Mouse (Mus musculus): Measurements from ENCODE around the gene Qtrt2. TPM values are rescaled to one million over a fixed set of nuclear protein-coding genes. Genes with fewer than 3 reads are reported as not detected.

Qtrt2 gene
- polyA plus RNA-seq, 1 experiment = 24.0 TPM

DNA sequence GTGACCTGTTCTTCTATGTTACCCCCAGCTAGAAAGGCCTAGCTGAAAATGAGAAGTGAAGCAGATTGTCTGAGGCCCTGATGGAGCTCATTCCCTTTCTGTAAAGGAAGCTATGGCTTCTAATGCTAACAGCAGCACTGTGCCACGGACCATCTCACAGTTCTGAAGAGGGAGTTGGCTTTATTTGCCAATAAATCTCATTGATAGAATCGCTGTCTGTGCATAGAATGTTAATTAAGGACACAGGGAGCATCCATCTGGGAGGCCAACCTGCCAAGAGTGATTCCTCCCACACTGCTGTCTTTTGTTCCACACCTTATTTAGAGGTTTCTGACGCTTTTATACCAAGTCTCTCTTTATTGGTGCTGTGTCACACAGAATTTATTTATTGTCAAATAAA, 4.9 kb upstream of the Qtrt2 start:
- H3K27ac ChIP-seq (ENCODE audit: insufficient read depth, low read length) = no peak overlapping the region
- no peak overlapping the region for H3K4me3 ChIP-seq (ENCODE audit: insufficient read depth, low read length)
- H3K4me1 ChIP-seq (ENCODE audit: control insufficient read depth, insufficient read depth, low read length) = no peaks in the 10 kb centered on the region
- TF ChIP-seq CTCF (IDR thresholded peaks at IDR 0.05; ENCODE audit: borderline replicate concordance, insufficient read depth, low read length) (no peak), POLR2A (IDR thresholded peaks at IDR 0.05; ENCODE audit: low read depth, low read length) (no peak)

DNA sequence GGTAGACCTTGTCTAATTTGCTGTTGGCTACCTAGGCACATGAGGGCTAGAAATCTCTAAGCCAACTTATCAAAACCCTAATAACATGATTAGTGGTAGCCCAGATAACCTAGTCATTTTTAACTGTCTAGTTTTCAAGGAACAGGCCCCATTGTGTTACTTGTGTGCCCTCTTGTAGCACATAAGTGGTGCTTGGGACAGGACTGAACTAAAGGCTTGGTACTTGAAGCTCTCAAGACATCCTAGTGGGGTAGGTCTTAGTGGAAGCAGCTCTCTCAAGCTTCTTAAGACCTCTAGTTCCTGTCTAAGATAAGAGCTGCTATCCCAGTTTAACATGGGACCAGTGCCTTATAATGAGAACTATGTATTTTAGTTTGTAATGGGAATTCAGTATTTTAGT, 4.0 kb upstream of the Qtrt2 start:
- no peak for TF ChIP-seq CTCF (IDR thresholded peaks at IDR 0.05; ENCODE audit: borderline replicate concordance, insufficient read depth, low read length)
- TF ChIP-seq POLR2A (IDR thresholded peaks at IDR 0.05; ENCODE audit: low read depth, low read length) = no peak
- H3K27ac ChIP-seq (ENCODE audit: insufficient read depth, low read length) = no peak overlapping the region
- no peak overlapping the region for H3K4me3 ChIP-seq (ENCODE audit: insufficient read depth, low read length)
- H3K4me1 ChIP-seq (ENCODE audit: control insufficient read depth, insufficient read depth, low read length) = no peaks in the 10 kb centered on the region

DNA sequence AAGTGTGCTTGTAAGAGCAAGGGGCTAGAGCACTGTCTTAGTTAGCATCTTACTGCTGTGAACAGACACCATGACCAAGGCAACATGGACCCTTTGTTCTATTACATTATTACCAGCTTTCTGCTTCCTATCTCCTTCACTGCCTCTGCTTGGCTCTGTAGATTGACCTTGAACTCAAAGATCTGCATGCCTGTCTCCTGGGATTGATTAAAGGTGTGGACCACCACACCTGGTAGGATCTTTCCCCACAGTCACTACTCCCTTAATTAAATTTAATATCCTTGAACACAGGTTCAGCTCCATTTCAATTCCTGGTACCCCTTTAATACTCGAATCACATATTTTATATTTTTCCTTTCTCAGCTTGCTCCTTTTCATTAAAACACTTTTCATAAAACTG, 763 bp downstream of the Qtrt2 start:
- Histone ChIP-seq H3K4me3 (ENCODE audit: insufficient read depth, low read length) (no peak overlapping the region), H3K27ac (ENCODE audit: insufficient read depth, low read length) (no peak overlapping the region), H3K4me1 (ENCODE audit: control insufficient read depth, insufficient read depth, low read length) (no peaks in the 10 kb centered on the region)
- TF ChIP-seq POLR2A (IDR thresholded peaks at IDR 0.05; ENCODE audit: low read depth, low read length) (no peak), CTCF (IDR thresholded peaks at IDR 0.05; ENCODE audit: borderline replicate concordance, insufficient read depth, low read length) (no peak)

DNA sequence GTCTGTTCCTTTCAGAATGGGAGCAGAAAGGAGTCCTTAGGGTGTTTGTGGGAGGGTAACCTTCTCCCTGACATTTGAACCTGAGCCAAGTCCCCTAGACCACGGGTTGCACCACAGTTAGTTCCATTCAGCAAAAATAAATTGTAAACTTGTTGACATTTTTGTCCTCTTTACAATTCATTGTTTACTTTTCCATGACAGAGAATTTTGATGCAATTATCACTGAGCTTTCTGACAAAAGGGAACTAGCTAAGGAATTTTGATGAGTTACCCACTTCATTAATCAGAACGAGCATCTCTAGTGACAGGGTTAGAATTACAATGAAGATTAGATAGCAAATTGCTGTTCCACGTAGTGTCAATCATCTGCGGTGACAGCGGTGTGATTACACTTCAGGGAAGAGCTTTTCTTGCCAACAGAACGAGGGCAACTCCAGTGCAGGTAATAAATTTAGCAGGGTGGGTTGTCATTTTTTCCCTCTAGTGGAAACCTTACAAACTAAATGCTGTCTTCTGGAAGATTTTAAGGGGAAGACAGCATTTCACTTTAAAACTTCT, 1.5 kb downstream of the Qtrt2 start:
- TF ChIP-seq POLR2A (IDR thresholded peaks at IDR 0.05; ENCODE audit: low read depth, low read length) (no peak), CTCF (IDR thresholded peaks at IDR 0.05; ENCODE audit: borderline replicate concordance, insufficient read depth, low read length) (no peak)
- H3K27ac ChIP-seq (ENCODE audit: insufficient read depth, low read length) = no peak overlapping the region
- no peak overlapping the region for H3K4me3 ChIP-seq (ENCODE audit: insufficient read depth, low read length)
- H3K4me1 ChIP-seq (ENCODE audit: control insufficient read depth, insufficient read depth, low read length) = no peaks in the 10 kb centered on the region

DNA sequence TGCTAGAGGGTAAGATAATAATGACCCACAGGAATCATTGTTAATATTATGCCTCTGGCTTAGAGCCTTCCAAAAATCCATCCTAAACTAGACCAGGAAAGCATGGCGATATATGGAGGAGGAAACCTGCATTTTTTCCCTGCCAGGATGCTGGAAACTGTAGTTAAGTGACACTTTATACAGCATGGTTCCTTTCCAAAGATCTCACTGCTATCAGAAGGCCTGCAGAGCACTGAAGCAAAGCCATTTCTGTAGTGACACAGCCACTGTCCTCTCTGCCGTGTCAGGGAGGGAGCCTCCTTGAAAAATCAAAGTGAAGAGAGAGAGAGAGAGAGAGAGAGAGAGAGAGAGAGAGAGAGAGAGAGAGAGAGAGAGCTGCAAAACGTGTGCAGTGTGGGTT, 4.0 kb downstream of the Qtrt2 start:
- Histone ChIP-seq H3K4me3 (ENCODE audit: insufficient read depth, low read length) (no peak overlapping the region), H3K4me1 (ENCODE audit: control insufficient read depth, insufficient read depth, low read length) (no peaks in the 10 kb centered on the region), H3K27ac (ENCODE audit: insufficient read depth, low read length) (no peak overlapping the region)
- TF ChIP-seq POLR2A (IDR thresholded peaks at IDR 0.05; ENCODE audit: low read depth, low read length) = no peak
- TF ChIP-seq CTCF (IDR thresholded peaks at IDR 0.05; ENCODE audit: borderline replicate concordance, insufficient read depth, low read length) = no peak

DNA sequence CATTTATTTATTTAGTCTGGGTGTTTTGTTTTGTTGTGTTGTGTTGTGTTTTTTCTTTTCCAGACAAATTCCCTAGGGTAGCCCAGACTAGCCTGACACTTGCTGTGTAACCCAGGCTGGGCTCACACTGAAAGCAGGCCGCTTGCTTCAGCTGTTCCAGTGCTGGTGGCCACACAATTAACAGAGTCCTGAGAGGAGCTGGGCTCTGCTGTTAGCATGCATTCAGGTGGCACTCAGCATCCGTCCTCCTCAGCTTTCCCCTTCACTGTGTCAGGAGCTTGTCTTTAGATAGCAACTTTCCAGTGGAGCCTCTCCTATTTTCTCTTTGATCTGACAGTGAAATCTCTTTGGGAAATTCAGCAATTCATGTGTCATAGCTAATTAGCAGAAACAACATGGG, 4.6 kb downstream of the Qtrt2 start:
- H3K4me1 ChIP-seq (ENCODE audit: control insufficient read depth, insufficient read depth, low read length) = no peaks in the 10 kb centered on the region
- TF ChIP-seq CTCF (IDR thresholded peaks at IDR 0.05; ENCODE audit: borderline replicate concordance, insufficient read depth, low read length) (no peak), POLR2A (IDR thresholded peaks at IDR 0.05; ENCODE audit: low read depth, low read length) (no peak)
- no peak overlapping the region for H3K4me3 ChIP-seq (ENCODE audit: insufficient read depth, low read length)
- H3K27ac ChIP-seq (ENCODE audit: insufficient read depth, low read length) = no peak overlapping the region

DNA sequence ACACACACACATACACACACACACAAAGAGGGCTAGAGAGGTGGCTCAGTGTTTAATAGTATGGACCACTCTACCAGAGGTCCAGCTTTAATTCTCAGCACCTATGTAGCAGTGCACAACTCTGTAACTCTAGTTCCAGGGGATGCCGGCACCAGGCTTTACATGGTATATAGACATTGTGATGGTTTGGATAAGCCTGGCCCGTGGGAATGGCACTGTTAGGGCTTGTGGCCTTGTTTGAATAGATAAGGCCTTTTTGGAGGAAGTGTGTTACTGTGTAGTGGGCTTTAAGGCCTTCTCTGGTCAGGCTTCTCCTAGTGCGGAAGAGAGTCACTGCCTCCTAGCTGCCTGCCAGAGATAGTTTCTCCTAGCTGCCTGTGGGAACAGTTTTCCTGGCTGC, 7.7 kb downstream of the Qtrt2 start:
- H3K4me3 ChIP-seq (ENCODE audit: insufficient read depth, low read length) = no peak overlapping the region

DNA sequence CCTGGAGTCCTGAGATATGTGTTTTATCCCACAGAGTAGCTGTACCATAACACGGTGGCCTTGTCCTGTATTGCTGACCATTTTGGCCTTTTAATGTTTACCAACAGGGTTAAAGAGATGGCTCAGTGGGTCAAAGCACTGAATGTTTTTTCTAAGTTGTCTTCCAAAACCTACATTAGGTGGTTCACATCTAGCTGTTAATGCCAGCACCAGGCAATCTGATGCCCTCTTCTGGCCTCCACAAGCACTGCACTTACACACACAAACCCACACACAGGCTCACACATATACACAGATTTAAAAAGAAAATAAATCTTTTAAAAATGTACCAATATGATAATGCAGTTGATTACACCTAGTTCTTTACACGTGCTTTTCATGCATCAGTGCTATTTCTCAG, 17.7 kb downstream of the Qtrt2 start:
- Histone ChIP-seq H3K4me1 (ENCODE audit: control insufficient read depth, insufficient read depth, low read length) (no peaks in the 10 kb centered on the region), H3K27ac (ENCODE audit: insufficient read depth, low read length) (no peak overlapping the region), H3K4me3 (ENCODE audit: insufficient read depth, low read length) (no peak overlapping the region)
- TF ChIP-seq CTCF (IDR thresholded peaks at IDR 0.05; ENCODE audit: borderline replicate concordance, insufficient read depth, low read length) (peak; percentile 37; the same call in 1 of the 2 replicates), POLR2A (IDR thresholded peaks at IDR 0.05; ENCODE audit: low read depth, low read length) (no peak)

More for the DNA sequence above, 7.7 kb downstream of the Qtrt2 start:
- Histone ChIP-seq H3K27ac (ENCODE audit: insufficient read depth, low read length) (no peak overlapping the region), H3K4me1 (ENCODE audit: control insufficient read depth, insufficient read depth, low read length) (no peaks in the 10 kb centered on the region)
- TF ChIP-seq CTCF (IDR thresholded peaks at IDR 0.05; ENCODE audit: borderline replicate concordance, insufficient read depth, low read length) (no peak), POLR2A (IDR thresholded peaks at IDR 0.05; ENCODE audit: low read depth, low read length) (no peak)

DNA sequence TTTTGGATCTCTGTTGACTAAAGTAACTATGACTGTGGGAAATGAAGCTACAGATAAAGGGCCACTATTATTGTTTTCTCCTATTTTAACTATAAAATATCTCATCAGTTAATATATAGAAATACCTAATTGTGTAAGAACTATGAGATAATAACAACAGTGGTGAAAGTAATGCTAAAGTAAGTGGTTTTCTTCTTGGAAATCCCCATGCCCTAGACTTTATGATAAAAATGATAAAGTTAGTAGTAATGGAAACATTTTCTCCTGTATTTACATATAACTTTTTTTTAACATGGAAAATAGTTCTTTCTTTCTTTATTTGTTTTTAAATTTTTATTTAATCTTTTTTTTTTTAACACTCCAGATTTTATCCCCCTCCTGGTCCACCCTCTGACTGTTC, 26.0 kb downstream of the Qtrt2 start:
- Histone ChIP-seq H3K4me3 (ENCODE audit: insufficient read depth, low read length) (no peak overlapping the region), H3K27ac (ENCODE audit: insufficient read depth, low read length) (no peak overlapping the region), H3K4me1 (ENCODE audit: control insufficient read depth, insufficient read depth, low read length) (no peaks in the 10 kb centered on the region)
- TF ChIP-seq POLR2A (IDR thresholded peaks at IDR 0.05; ENCODE audit: low read depth, low read length) (no peak), CTCF (IDR thresholded peaks at IDR 0.05; ENCODE audit: borderline replicate concordance, insufficient read depth, low read length) (no peak)

DNA sequence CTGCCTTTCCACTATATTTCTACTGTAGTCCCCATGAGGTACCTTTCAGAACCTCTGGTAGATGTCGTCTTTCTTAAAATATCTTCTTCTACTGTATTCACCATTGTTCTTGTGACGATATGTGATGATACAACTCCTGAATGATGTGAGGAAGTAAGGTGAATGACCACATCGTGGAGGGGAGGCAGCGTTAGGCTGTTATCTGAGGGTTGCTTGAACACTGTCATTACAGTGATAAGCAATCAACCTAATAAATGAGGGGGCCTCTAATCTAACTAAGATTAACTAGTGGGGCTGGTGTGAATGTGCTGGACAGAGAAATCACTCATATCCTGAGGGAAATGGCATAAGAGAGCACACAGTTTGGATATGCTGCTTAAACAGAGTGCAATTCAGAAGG, 26.5 kb downstream of the Qtrt2 start:
- no peak overlapping the region for H3K4me3 ChIP-seq (ENCODE audit: insufficient read depth, low read length)
- TF ChIP-seq CTCF (IDR thresholded peaks at IDR 0.05; ENCODE audit: borderline replicate concordance, insufficient read depth, low read length) (no peak), POLR2A (IDR thresholded peaks at IDR 0.05; ENCODE audit: low read depth, low read length) (no peak)

DNA sequence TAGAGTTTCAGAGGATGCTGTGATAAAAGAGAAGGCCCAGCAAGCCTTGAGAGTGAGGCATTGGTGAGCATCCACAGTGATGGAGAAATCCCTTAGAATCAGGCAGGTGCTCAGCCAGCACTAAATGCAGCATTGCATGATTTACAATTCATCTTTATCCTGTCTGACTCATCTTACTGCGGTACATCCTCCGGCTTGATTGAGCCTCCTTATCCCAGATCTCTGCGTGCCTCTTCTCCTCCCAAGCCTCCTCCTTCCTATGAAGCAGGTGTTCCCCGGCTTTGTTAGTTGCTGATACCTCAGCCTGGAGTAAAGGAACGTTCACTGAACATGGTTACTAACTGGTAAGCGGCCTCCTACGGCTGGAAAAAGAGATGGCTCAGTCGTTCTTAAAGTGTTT, 32.1 kb downstream of the Qtrt2 start:
- no peak for TF ChIP-seq CTCF (IDR thresholded peaks at IDR 0.05; ENCODE audit: borderline replicate concordance, insufficient read depth, low read length)
- TF ChIP-seq POLR2A (IDR thresholded peaks at IDR 0.05; ENCODE audit: low read depth, low read length) = no peak

More for the DNA sequence above, 26.5 kb downstream of the Qtrt2 start:
- Histone ChIP-seq H3K4me1 (ENCODE audit: control insufficient read depth, insufficient read depth, low read length) (no peaks in the 10 kb centered on the region), H3K27ac (ENCODE audit: insufficient read depth, low read length) (no peak overlapping the region)

More for the DNA sequence above, 32.1 kb downstream of the Qtrt2 start:
- H3K4me1 ChIP-seq (ENCODE audit: control insufficient read depth, insufficient read depth, low read length) = no peaks in the 10 kb centered on the region
- H3K4me3 ChIP-seq (ENCODE audit: insufficient read depth, low read length) = no peak overlapping the region
- no peak overlapping the region for H3K27ac ChIP-seq (ENCODE audit: insufficient read depth, low read length)

Measured in embryonic fibroblast, embryonic 13.5 days (primary cell).